Mouse (Mus musculus): ENCODE measurements around the gene Pxdn. TPM values are rescaled to one million over a fixed set of nuclear protein-coding genes. Genes with fewer than 3 reads are reported as not detected.

The Pxdn gene
- total RNA-seq, 1 experiment from 2014 or later, result 96.5 TPM

- peak; percentile 33 for DNase-seq
Measured at GRCm38 (mm10) chr12:30027721-30028340, 90.4 kb downstream of the Pxdn start.

- DNase-seq, result no peak
Measured at GRCm38 (mm10) chr12:30029111-30029510, 91.7 kb downstream of the Pxdn start.

GRCm38 (mm10) chr12:30030571-30030970 lies 93.2 kb downstream of the Pxdn start:
- DNase-seq, result no peak

- DNase-seq, result no peak
Measured at GRCm38 (mm10) chr12:30034681-30035080, 97.3 kb downstream of the Pxdn start.

GRCm38 (mm10) chr12:30035406-30035805 lies 98.0 kb downstream of the Pxdn start:
- DNase-seq, result no peak

- DNase-seq, result no peak
Measured at GRCm38 (mm10) chr12:30035841-30036568, 98.6 kb downstream of the Pxdn start.

GRCm38 (mm10) chr12:30036569-30037055 lies 99.2 kb downstream of the Pxdn start:
- DNase-seq, result no peak

- DNase-seq, result peak; percentile 67
Measured at GRCm38 (mm10) chr12:30039565-30039964, 102.2 kb downstream of the Pxdn start.

- peak; percentile 69 for DNase-seq
Measured at GRCm38 (mm10) chr12:30040150-30040549, 102.7 kb downstream of the Pxdn start.

- DNase-seq, result no peak
Measured at GRCm38 (mm10) chr12:30048848-30049247, 111.4 kb downstream of the Pxdn start.

- DNase-seq, result no peak
Measured at GRCm38 (mm10) chr12:30049818-30050217, 112.4 kb downstream of the Pxdn start.

GRCm38 (mm10) chr12:30050235-30050634 lies 112.8 kb downstream of the Pxdn start:
- DNase-seq, result peak; percentile 73

- DNase-seq, result no peak
Measured at GRCm38 (mm10) chr12:30054761-30055540, 117.5 kb downstream of the Pxdn start.

- DNase-seq, result no peak
Measured at GRCm38 (mm10) chr12:30058044-30058443, 120.6 kb downstream of the Pxdn start.

- DNase-seq, result no peak
Measured at GRCm38 (mm10) chr12:30061503-30062117, 124.2 kb downstream of the Pxdn start.

GRCm38 (mm10) chr12:30062118-30062505 lies 124.7 kb downstream of the Pxdn start:
- DNase-seq, result no peak

Other genes with a start within 250 kb of the Pxdn start
- gene Tpo, start 195.0 kb downstream of the Pxdn start, total RNA-seq (2021), result not detected in 2 replicates